Mouse (Mus musculus) liver, embryonic 14.5 days (tissue): ENCODE results near the gene Drosha. TPM values are rescaled to one million over a fixed set of nuclear protein-coding genes. Genes with fewer than 3 reads are reported as not detected.

Source experiments
- ATAC-seq: fragments of 200-750 bp; cut with Nextera tagmentation; 2 replicates; pipeline ENCODE4 v1.8.0; 2017; ENCODE audit warnings: moderate number of reproducible peaks, mild to moderate bottlenecking, moderate library complexity; ENCODE audit not compliant: insufficient read depth
- DNase-seq, 3 experiments: peaks; one replicate each; pipeline ENCODE4 v3.0.0-alpha.2; 2012 to 2013; ENCODE audit warnings: low read depth in 3 of 3, low spot score in 3 of 3
- H3K27ac ChIP-seq: fragments of 300-500 bp; sonication (generic); 2 replicates; pipeline ENCODE4 v1.5.1; 2014; ENCODE audit warnings: moderate library complexity, mild to moderate bottlenecking, control low read depth, inconsistent platforms
- H3K27me3 ChIP-seq: fragments of 300-500 bp; sonication (generic); 2 replicates; pipeline ENCODE4 v1.6.1; 2014; ENCODE audit warnings: mild to moderate bottlenecking, low read length, moderate library complexity; ENCODE audit not compliant: control insufficient read depth, insufficient read depth
- H3K36me3 ChIP-seq: fragments of 300-500 bp; sonication (generic); replicated peaks from 2 replicates; pipeline ENCODE4 v1.6.1; 2014; ENCODE audit warnings: low read depth; ENCODE audit not compliant: control insufficient read depth, insufficient read depth
- H3K4me1 ChIP-seq, 2 experiments: fragments of 200-500 bp in 1 of 2; fragments of 300-500 bp in 1 of 2; sonication (generic) in 1 of 2; replicated peaks; 2 replicates each; pipeline ENCODE4 v1.6.1; 2012 to 2014; ENCODE audit warnings: antibody characterized with exemption in 1 of 2, inconsistent platforms in 1 of 2, low read length in 1 of 2; ENCODE audit not compliant: control insufficient read depth in 2 of 2, insufficient read depth in 2 of 2
- H3K4me2 ChIP-seq: fragments of 300-500 bp; sonication (generic); 2 replicates; pipeline ENCODE4 v1.6.1; 2014; ENCODE audit warnings: low read depth, mild to moderate bottlenecking, control low read depth, moderate library complexity
- H3K4me3 ChIP-seq, 2 experiments: fragments of 200-500 bp in 1 of 2; fragments of 300-500 bp in 1 of 2; sonication (generic) in 1 of 2; 2 replicates each; pipeline ENCODE4 v1.5.1; 2012 to 2014; ENCODE audit warnings: low read depth in 2 of 2, low read length in 2 of 2, mild to moderate bottlenecking in 2 of 2, control low read depth in 1 of 2, inconsistent platforms in 1 of 2, moderate library complexity in 1 of 2; ENCODE audit not compliant: insufficient read depth in 1 of 2
- H3K9ac ChIP-seq: fragments of 300-500 bp; sonication (generic); replicated peaks from 2 replicates; pipeline ENCODE4 v1.6.1; 2014; ENCODE audit warnings: mild to moderate bottlenecking, control low read depth, moderate library complexity
- H3K9me3 ChIP-seq: fragments of 300-500 bp; sonication (generic); 2 replicates; pipeline ENCODE4 v1.6.1; 2016; ENCODE audit warnings: low read length, mixed read lengths; ENCODE audit not compliant: control insufficient read depth
- CTCF ChIP-seq: IDR thresholded peaks from 2 replicates; pipeline ENCODE4 v1.5.1; 2016; ENCODE audit warnings: antibody characterized with exemption, low read depth, control low read depth
- EP300 ChIP-seq: IDR thresholded peaks from 2 replicates; pipeline ENCODE4 v1.6.1; 2016; ENCODE audit warnings: antibody characterized with exemption, low read depth
- WGBS: fragments of 180-500 bp; shearing (Covaris S2); extraction: QIAGEN DNeasy Blood & Tissue Kit; methylation state at CpG from one replicate; pipeline ENCODE4 v1.1.7; 2014; ENCODE audit not compliant: insufficient replicate concordance; 5-methylcytosine and 5-hydroxymethylcytosine counted together
- polyA plus RNA-seq, 2 experiments: library from polyadenylated mRNA; depleted of rRNA in 1 of 2; stranded (reverse) in 1 of 2; unstranded in 1 of 2; fragments of >200 nt; fragmentation: Nextera tagmentation in 1 of 2; extraction: Ambion mirVana in 1 of 2; gene quantifications; 2 replicates each; pipeline versions ENCODE4 v1.2.1 to v1.2.3; 2012 to 2014

The Drosha gene
- polyA plus RNA-seq, 2 experiments, result 8.8 to 13.5 TPM

DNA sequence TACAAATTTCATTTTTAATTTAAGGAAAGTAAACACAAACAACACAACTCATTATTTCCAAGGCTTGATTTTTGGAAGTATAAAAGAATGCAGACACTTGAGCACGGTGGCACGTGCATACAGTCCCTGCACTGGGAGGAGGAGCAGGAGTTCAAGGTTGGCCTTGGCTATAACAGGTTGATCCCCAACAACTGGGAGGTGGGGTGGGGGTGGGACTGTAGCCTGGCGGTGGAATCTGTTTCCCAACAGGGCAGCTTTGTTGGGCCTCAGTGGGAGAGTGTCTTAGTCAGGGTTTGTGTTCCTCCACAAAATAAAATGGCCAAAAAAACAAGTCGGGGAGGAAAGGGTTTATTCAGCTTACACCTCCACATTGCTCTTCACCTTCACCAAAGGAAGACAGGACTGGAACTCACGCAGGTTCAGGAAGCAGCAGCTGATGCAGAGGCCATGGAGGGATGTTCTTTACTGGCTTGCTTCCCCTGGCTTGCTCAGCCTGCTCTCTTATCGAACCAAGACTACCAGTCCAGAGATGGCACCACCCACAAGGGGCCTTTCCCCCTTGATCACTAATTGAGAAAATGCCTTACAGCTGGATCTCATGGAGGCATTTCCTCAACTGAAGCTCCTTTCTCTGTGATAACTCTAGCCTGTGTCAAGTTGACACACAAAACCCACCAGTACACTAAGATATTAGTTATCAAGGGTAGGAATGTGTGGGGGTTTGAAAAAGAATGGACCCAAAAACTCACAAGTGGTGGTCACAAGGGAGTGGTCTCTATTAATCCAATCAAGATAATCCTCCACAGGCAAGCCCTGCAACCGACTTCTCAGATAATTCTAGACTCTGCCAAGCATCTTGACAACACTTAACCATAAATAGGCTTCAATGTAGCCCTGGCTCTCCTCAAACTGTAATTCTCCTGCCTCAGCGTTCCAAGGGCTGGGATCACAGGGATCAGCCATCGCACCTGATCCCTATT lies 1.9 kb upstream of the Drosha start:
- DNase-seq (peak; percentile 30 to 46 (median 41)), ATAC-seq (peak; percentile 42)
- no peaks in the 10 kb centered on the region for H3K27me3 ChIP-seq
- H3K9me3 ChIP-seq, result no peaks in the 10 kb centered on the region
- peak overlapping the region; percentile 94 for H3K9ac ChIP-seq
- H3K4me2 ChIP-seq, result peak overlapping the region; percentile 78
- 36% methylated on average over 9 of the region's 9 CpGs for WGBS
- H3K36me3 ChIP-seq, result peaks cover 45% of the 10 kb centered on the region
- no peak for TF ChIP-seq CTCF
- TF ChIP-seq EP300, result peak; percentile 12; the same call in 1 of the 2 replicates
- peak overlapping the region; percentile 59 to 96 for H3K4me3 ChIP-seq
- H3K27ac ChIP-seq, result peak overlapping the region; percentile 91
- peaks cover 17 to 30% of the 10 kb centered on the region in 2 experiments for H3K4me1 ChIP-seq

DNA sequence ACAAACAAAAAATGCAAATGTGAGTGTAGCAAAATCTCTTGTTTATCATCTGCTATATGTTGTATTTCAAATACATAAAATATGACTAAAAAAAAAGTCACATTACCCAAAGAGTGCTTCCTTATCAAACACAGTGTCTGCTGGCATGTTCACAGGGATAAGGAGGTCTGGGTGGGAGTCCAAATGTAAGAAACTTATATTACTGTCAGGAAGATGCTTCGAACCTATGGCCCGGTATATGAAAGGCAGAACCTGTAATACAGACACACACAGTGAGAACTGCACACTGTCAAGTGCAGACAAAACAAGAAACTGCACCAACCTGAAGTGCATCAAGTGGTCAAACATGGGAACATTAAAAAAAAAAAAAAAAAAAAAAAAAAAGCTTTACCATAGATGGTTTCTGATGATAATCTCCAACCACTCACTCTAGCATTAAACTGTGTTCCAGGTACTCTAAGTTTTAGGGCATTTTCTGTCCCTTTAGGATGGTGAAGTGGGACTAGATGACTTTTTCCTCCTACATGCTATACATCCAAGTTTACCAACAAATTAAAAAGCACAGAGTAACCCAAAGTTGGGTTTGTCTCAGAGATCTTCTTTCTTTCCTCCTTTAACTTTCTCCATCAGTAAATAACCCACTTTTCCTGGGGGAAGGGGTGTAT lies 1.0 kb upstream of the Drosha start:
- TF ChIP-seq EP300, result peak; percentile 36
- no peak for TF ChIP-seq CTCF
- Histone ChIP-seq H3K27me3 (no peaks in the 10 kb centered on the region), H3K36me3 (peaks cover 44% of the 10 kb centered on the region), H3K4me3 (peak overlapping the region; percentile 95 to 96), H3K27ac (peak overlapping the region; percentile 91), H3K9ac (peak overlapping the region; percentile 94), H3K4me1 (peaks cover 17 to 30% of the 10 kb centered on the region in 2 experiments), H3K9me3 (no peaks in the 10 kb centered on the region), H3K4me2 (peak overlapping the region; percentile 78)
- ATAC-seq (no peak), DNase-seq (peak; percentile 33 to 48 (median 43))
- 21% methylated on average over 2 of the region's 2 CpGs for WGBS

DNA sequence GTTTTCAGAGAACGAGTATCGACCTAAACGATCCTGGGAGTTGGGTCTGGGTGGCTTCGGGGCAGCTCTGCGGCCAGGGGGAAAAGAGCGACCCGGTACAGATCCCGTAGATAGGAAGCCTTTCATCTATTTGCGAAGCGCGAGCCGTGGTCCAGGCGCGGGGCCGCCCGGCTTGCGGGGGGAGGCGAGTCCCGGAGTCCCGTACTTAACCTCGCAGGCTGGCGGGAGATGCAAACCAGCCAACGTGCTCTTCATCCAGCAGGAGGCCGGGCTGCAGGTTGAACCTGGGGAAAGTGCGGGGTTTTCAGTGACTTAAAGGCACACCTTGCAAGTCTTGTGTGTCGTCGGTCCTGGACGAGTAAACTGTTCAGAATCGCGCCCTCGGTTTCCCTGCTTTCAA lies 350 bp downstream of the Drosha start:
- Histone ChIP-seq H3K4me2 (peak overlapping the region; percentile 78), H3K36me3 (peaks cover 38% of the 10 kb centered on the region), H3K4me1 (peaks cover 17 to 39% of the 10 kb centered on the region in 2 experiments), H3K4me3 (peak overlapping the region; percentile 71 to 96), H3K9ac (peak overlapping the region; percentile 71), H3K9me3 (no peaks in the 10 kb centered on the region), H3K27me3 (no peaks in the 10 kb centered on the region), H3K27ac (peak overlapping the region; percentile 2)
- under 1% methylated on average over 31 of the region's 31 CpGs for WGBS
- DNase-seq (peak in 2 of 3 experiments; percentile 9 to 38), ATAC-seq (peak; percentile 38)
- TF ChIP-seq CTCF, result peak; percentile 38; the same call in 1 of the 2 replicates
- no peak for TF ChIP-seq EP300

DNA sequence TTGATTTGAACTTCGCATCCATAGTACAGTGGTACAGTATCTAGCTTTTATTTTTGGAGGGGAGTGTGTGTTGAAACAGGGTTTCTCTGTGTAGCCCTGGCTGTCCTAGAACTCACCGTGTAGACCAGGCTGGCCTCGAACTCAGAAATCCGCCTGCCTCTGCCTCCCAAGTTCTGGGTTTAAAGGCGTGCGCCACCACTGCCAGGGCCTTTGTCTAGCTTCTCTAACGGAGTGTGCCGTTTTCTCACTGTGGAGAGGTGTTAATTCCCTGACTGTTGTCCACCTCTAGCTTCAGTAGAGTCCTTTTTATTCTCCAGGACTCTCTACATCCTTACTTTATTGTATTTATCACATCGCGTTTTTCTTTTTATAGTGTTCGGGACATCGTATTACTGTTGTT lies 793 bp downstream of the Drosha start:
- Histone ChIP-seq H3K4me2 (peak overlapping the region; percentile 78), H3K36me3 (peaks cover 35% of the 10 kb centered on the region), H3K9ac (peak overlapping the region; percentile 71), H3K4me1 (peaks cover 17 to 40% of the 10 kb centered on the region in 2 experiments), H3K9me3 (no peaks in the 10 kb centered on the region), H3K27ac (no peak overlapping the region), H3K4me3 (peak overlapping the region; percentile 71 to 96), H3K27me3 (no peaks in the 10 kb centered on the region)
- WGBS, result 47% methylated on average over 12 of the region's 12 CpGs
- ATAC-seq, result no peak
- no peak for TF ChIP-seq CTCF
- no peak for TF ChIP-seq EP300
- DNase-seq, result no peak

DNA sequence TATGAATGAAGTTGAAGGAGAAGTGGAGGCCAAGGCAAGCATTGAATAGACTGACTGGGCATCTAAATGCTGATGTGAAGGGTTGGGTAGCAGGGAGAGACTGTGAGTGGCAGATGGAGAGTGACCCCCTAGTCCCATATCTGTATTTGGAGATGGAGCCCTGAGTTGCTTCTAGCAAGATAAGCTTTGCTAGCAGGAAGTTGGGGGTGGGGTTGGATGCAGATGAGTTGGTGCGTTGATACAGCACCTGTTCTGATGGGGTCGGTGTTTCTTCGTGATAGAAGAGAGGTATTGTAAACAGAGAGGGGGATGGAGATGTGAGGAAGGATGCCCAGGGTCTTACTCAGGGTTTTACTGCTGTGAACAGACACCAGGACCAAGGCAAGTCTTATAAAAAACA lies 5.3 kb downstream of the Drosha start:
- Histone ChIP-seq H3K27ac (no peak overlapping the region), H3K4me1 (peaks cover 9 to 30% of the 10 kb centered on the region in 2 experiments), H3K4me3 (no peak overlapping the region), H3K9ac (no peak overlapping the region), H3K27me3 (no peaks in the 10 kb centered on the region), H3K9me3 (no peaks in the 10 kb centered on the region), H3K4me2 (no peak overlapping the region), H3K36me3 (peaks cover 31% of the 10 kb centered on the region)
- DNase-seq, result no peak
- TF ChIP-seq CTCF (no peak), EP300 (no peak)
- ATAC-seq, result peak; percentile 9; the same call in 1 of the 2 replicates
- 50% methylated on average over 3 of the region's 3 CpGs for WGBS
